Mouse (Mus musculus) spleen, adult 12 weeks (tissue): ENCODE measurements around the gene Mrpl52.

ENCODE experiments used
- DNase-seq: peaks from one replicate; pipeline ENCODE4 v3.0.0; 2022; ENCODE audit warnings: low spot score

The Mrpl52 gene

GRCm38 (mm10) chr14:54412000-54412576 lies 14.6 kb upstream of the Mrpl52 start:
- DNase-seq, result no peak

GRCm38 (mm10) chr14:54412629-54413170 lies 14.0 kb upstream of the Mrpl52 start:
- DNase-seq, result no peak

- no peak for DNase-seq
These were observed 12.6 kb upstream of the Mrpl52 start for GRCm38 (mm10) chr14:54413877-54414700.

GRCm38 (mm10) chr14:54415241-54416020 lies 11.3 kb upstream of the Mrpl52 start:
- DNase-seq, result no peak

GRCm38 (mm10) chr14:54416229-54416775 lies 10.4 kb upstream of the Mrpl52 start:
- DNase-seq, result no peak

GRCm38 (mm10) chr14:54416830-54417229 lies 9.9 kb upstream of the Mrpl52 start:
- DNase-seq, result no peak

- DNase-seq, result no peak
These were observed 9.1 kb upstream of the Mrpl52 start, which contains the start of gene Slc7a7 for GRCm38 (mm10) chr14:54417623-54418081. Slc7a7 (minus strand) TSS chr14:54417780.

GRCm38 (mm10) chr14:54421014-54421413 lies 5.7 kb upstream of the Mrpl52 start:
- DNase-seq, result no peak

- DNase-seq, result no peak
These were observed 3.3 kb upstream of the Mrpl52 start for GRCm38 (mm10) chr14:54423406-54423805.

GRCm38 (mm10) chr14:54424634-54425033 lies 2.1 kb upstream of the Mrpl52 start:
- no peak for DNase-seq

GRCm38 (mm10) chr14:54425540-54425939 lies 1.2 kb upstream of the Mrpl52 start:
- DNase-seq, result no peak

- no peak for DNase-seq
These were observed 563 bp upstream of the Mrpl52 start for GRCm38 (mm10) chr14:54426003-54426688.

GRCm38 (mm10) chr14:54427696-54428095 lies 987 bp downstream of the Mrpl52 start:
- no peak for DNase-seq

- no peak for DNase-seq
These were observed 1.7 kb downstream of the Mrpl52 start for GRCm38 (mm10) chr14:54428421-54428820.

GRCm38 (mm10) chr14:54429332-54430093 lies 2.8 kb downstream of the Mrpl52 start:
- no peak for DNase-seq

- no peak for DNase-seq
These were observed 3.9 kb downstream of the Mrpl52 start for GRCm38 (mm10) chr14:54430406-54431145.

GRCm38 (mm10) chr14:54431334-54432077 lies 4.8 kb downstream of the Mrpl52 start, which contains the start of gene Mmp14:
Mmp14 (plus strand) TSS chr14:54431612.
- DNase-seq, result no peak

- DNase-seq, result no peak
These were observed 5.5 kb downstream of the Mrpl52 start for GRCm38 (mm10) chr14:54432078-54432836.
